Mouse (Mus musculus): ENCODE data around the gene Hnrnpab.

GRCm38 (mm10) chr11:51602253-51602652 lies 4.4 kb downstream of the Hnrnpab start:
- TF ChIP-seq CTCF (IDR thresholded peaks at IDR 0.05; ENCODE audit: low read depth, low read length) (no peak), POLR2A (IDR thresholded peaks at IDR 0.05; ENCODE audit: insufficient read depth, low read length) (no peak), EP300 (IDR thresholded peaks at IDR 0.05; ENCODE audit: insufficient read depth, low read depth, low read length) (no peak)
